Mouse (Mus musculus) embryonic facial prominence, embryonic 11.5 days (tissue): ENCODE measurements around the gene Dnah7a. TPM values are rescaled to one million over a fixed set of nuclear protein-coding genes. Genes with fewer than 3 reads are reported as not detected.
"Not testable (repeated sequence)": the region's sequence is repeated elsewhere in the genome, so short reads cannot be mapped to it uniquely, and the experiment has no call there.

Experiments used
- ATAC-seq: fragments of 200-750 bp; cut with Nextera tagmentation; replicated peaks from 2 replicates; pipeline ENCODE4 v1.8.0; 2017; ENCODE audit warnings: low read depth; ENCODE audit not compliant: insufficient number of reproducible peaks, low FRiP score, low TSS enrichment
- DNase-seq: peaks from one replicate; pipeline ENCODE4 v3.0.0-alpha.2; 2015; ENCODE audit warnings: low spot score
- H3K27ac ChIP-seq: fragments of 300-500 bp; sonication (generic); replicated peaks from 2 replicates; pipeline ENCODE4 v1.5.1; 2014; ENCODE audit warnings: mild to moderate bottlenecking, low read depth, low read length, control low read depth
- H3K27me3 ChIP-seq: fragments of 300-500 bp; sonication (generic); 2 replicates; pipeline ENCODE4 v1.6.1; 2014; ENCODE audit warnings: mild to moderate bottlenecking, low read length, moderate library complexity, mixed read lengths; ENCODE audit not compliant: control insufficient read depth, insufficient read depth
- H3K36me3 ChIP-seq: fragments of 300-500 bp; sonication (generic); replicated peaks from 2 replicates; pipeline ENCODE4 v1.6.1; 2014; ENCODE audit warnings: low read depth, mild to moderate bottlenecking, low read length, moderate library complexity, mixed read lengths; ENCODE audit not compliant: control insufficient read depth, insufficient read depth
- H3K4me1 ChIP-seq: fragments of 300-500 bp; sonication (generic); 2 replicates; pipeline ENCODE4 v1.6.1; 2014; ENCODE audit warnings: low read length, mixed read lengths; ENCODE audit not compliant: control insufficient read depth, insufficient read depth
- H3K4me2 ChIP-seq: fragments of 300-500 bp; sonication (generic); 2 replicates; pipeline ENCODE4 v1.6.1; 2014; ENCODE audit warnings: low read depth, mild to moderate bottlenecking, control low read depth, low read length, moderate library complexity
- H3K4me3 ChIP-seq: fragments of 300-500 bp; sonication (generic); 2 replicates; pipeline ENCODE4 v1.5.1; 2014; ENCODE audit warnings: low read depth, low read length, control low read depth
- H3K9ac ChIP-seq: fragments of 300-500 bp; sonication (generic); replicated peaks from 2 replicates; pipeline ENCODE4 v1.6.1; 2014; ENCODE audit warnings: mild to moderate bottlenecking, control low read depth, low read length
- H3K9me3 ChIP-seq: fragments of 300-500 bp; sonication (generic); replicated peaks from 2 replicates; pipeline ENCODE4 v1.6.1; 2016; ENCODE audit warnings: mild to moderate bottlenecking, low read length, inconsistent platforms, mixed read lengths; ENCODE audit not compliant: control insufficient read depth
- WGBS: fragments of 180-500 bp; shearing (Covaris S2); extraction: QIAGEN DNeasy Blood & Tissue Kit; methylation state at CpG from one replicate; pipeline ENCODE4 v1.1.7; 2014; 5-methylcytosine and 5-hydroxymethylcytosine counted together
- polyA plus RNA-seq: library from polyadenylated mRNA; unstranded; fragments of >200 nt; fragmentation: Nextera tagmentation; extraction: Ambion mirVana; gene quantifications from 2 replicates; pipeline ENCODE4 v1.2.1, GENCODE M21; 2014

Gene Dnah7a
- polyA plus RNA-seq, result 4.4 and 4.8 TPM in 2 replicates

GRCm38 (mm10) chr1:53706431-53707361 is at the start of gene Dnah7a:
TSS of gene Dnah7a (minus strand) at chr1:53706784.
- H3K36me3 ChIP-seq, result no peaks in the 10 kb centered on the region
- WGBS, result 12% methylated on average over 42 of the region's 42 CpGs
- H3K9ac ChIP-seq, result peak within 1 kb of the TSS; percentile 60
- peak within 1 kb of the TSS; percentile 78 for H3K4me2 ChIP-seq
- peak; percentile 89 for DNase-seq
- peak; percentile 90 for ATAC-seq
- H3K4me3 ChIP-seq, result peak within 1 kb of the TSS; percentile 50
- no peaks in the 10 kb centered on the region for H3K4me1 ChIP-seq
- H3K9me3 ChIP-seq, result no peaks in the 10 kb centered on the region
- H3K27ac ChIP-seq, result no peak within 1 kb of the TSS
- H3K27me3 ChIP-seq, result no peaks in the 10 kb centered on the region

- H3K4me1 ChIP-seq, DNase-seq, H3K27me3 ChIP-seq, H3K9ac ChIP-seq, ATAC-seq, H3K9me3 ChIP-seq, H3K27ac ChIP-seq, H3K36me3 ChIP-seq, H3K4me3 ChIP-seq, H3K4me2 ChIP-seq: not testable (repeated sequence)
- WGBS, result 92% methylated on average over 2 of the region's 2 CpGs
Measured at GRCm38 (mm10) chr1:53753501-53753900, 46.9 kb upstream of the Dnah7a start.

- Histone ChIP-seq H3K4me2 (no peak overlapping the region), H3K27ac (no peak overlapping the region), H3K27me3 (no peaks in the 10 kb centered on the region), H3K36me3 (no peaks in the 10 kb centered on the region), H3K9ac (no peak overlapping the region), H3K4me3 (no peak overlapping the region), H3K9me3 (no peaks in the 10 kb centered on the region), H3K4me1 (no peaks in the 10 kb centered on the region)
- ATAC-seq, result no peak
- no peak for DNase-seq
- 82% methylated on average over 1 of the region's 1 CpGs for WGBS
Measured at GRCm38 (mm10) chr1:53751144-53751543, 44.6 kb upstream of the Dnah7a start.

- not testable (repeated sequence) for ATAC-seq, H3K4me2 ChIP-seq, H3K4me3 ChIP-seq, H3K9ac ChIP-seq, H3K9me3 ChIP-seq, H3K27me3 ChIP-seq, H3K36me3 ChIP-seq, DNase-seq, H3K4me1 ChIP-seq, H3K27ac ChIP-seq
- WGBS, result 84% methylated on average over 7 of the region's 7 CpGs
Measured at GRCm38 (mm10) chr1:53750697-53751096, 44.1 kb upstream of the Dnah7a start.

- not testable (repeated sequence) for ATAC-seq, H3K4me3 ChIP-seq, H3K4me2 ChIP-seq, H3K9me3 ChIP-seq, H3K36me3 ChIP-seq, H3K27ac ChIP-seq, H3K9ac ChIP-seq, H3K4me1 ChIP-seq, H3K27me3 ChIP-seq, DNase-seq
- WGBS, result 63% methylated on average over 1 of the region's 1 CpGs
Measured at GRCm38 (mm10) chr1:53749881-53750385, 43.3 kb upstream of the Dnah7a start.

GRCm38 (mm10) chr1:53748571-53748970 is 42.0 kb upstream of the Dnah7a start:
- no peak for DNase-seq
- no peaks in the 10 kb centered on the region for H3K9me3 ChIP-seq
- H3K9ac ChIP-seq, result no peak overlapping the region
- H3K27me3 ChIP-seq, result no peaks in the 10 kb centered on the region
- no peak overlapping the region for H3K4me2 ChIP-seq
- H3K27ac ChIP-seq, result no peak overlapping the region
- H3K36me3 ChIP-seq, result no peaks in the 10 kb centered on the region
- no peaks in the 10 kb centered on the region for H3K4me1 ChIP-seq
- no peak overlapping the region for H3K4me3 ChIP-seq
- ATAC-seq, result no peak
- 30% methylated on average over 9 of the region's 11 CpGs for WGBS

- H3K27ac ChIP-seq, result no peak overlapping the region
- 76% methylated on average over 5 of the region's 5 CpGs for WGBS
- no peak overlapping the region for H3K9ac ChIP-seq
- H3K4me2 ChIP-seq, result no peak overlapping the region
- H3K36me3 ChIP-seq, result no peaks in the 10 kb centered on the region
- no peak overlapping the region for H3K4me3 ChIP-seq
- DNase-seq (no peak), ATAC-seq (no peak)
- H3K27me3 ChIP-seq, result no peaks in the 10 kb centered on the region
- H3K4me1 ChIP-seq, result no peaks in the 10 kb centered on the region
- no peaks in the 10 kb centered on the region for H3K9me3 ChIP-seq
Measured at GRCm38 (mm10) chr1:53746001-53746400, 39.4 kb upstream of the Dnah7a start.

- ATAC-seq, result no peak
- WGBS, result 82% methylated on average over 3 of the region's 3 CpGs
Measured at GRCm38 (mm10) chr1:53741742-53742458, 35.3 kb upstream of the Dnah7a start.

More at GRCm38 (mm10) chr1:53741742-53742458, 35.3 kb upstream of the Dnah7a start:
- H3K4me3 ChIP-seq, result no peak overlapping the region
- H3K4me1 ChIP-seq, result no peaks in the 10 kb centered on the region
- no peak for DNase-seq
- H3K9me3 ChIP-seq, result no peaks in the 10 kb centered on the region
- no peak overlapping the region for H3K27ac ChIP-seq
- no peak overlapping the region for H3K9ac ChIP-seq
- no peaks in the 10 kb centered on the region for H3K36me3 ChIP-seq
- H3K27me3 ChIP-seq, result no peaks in the 10 kb centered on the region
- no peak overlapping the region for H3K4me2 ChIP-seq
